Mouse (Mus musculus) MN1 (cell line): ENCODE measurements around the gene Hsd17b6.
A peak's percentile ranks its signal among the peaks of the same experiment; 100 is the strongest.

Experiments
- DNase-seq: peaks from one replicate; pipeline ENCODE4 v3.0.0-alpha.2; 2016; ENCODE audit warnings: low spot score

The Hsd17b6 gene

GRCm38 (mm10) chr10:128005479-128005878, 1.9 kb downstream of the Hsd17b6 start:
- DNase-seq, result no peak

DNA sequence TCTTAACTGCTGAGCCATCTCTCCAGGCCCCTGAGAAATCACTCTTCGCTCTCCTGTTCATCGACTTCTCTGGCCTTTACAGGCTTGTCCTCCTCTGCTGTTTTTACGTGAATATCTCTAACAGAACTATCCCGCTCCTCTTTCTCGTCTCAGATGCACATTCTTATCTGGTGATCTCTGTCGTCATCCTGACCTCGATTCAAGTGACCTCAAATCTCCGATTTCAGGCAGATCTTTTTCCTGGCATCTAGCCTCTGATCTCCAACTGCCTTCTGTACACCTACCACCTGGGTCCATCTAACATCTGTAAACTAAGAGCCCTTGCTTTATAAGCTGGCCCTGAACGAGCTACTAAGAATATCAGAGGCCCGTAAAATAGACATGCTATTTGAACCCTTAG, 2.5 kb downstream of the Hsd17b6 start:
- no peak for DNase-seq

- DNase-seq, result no peak
Measured at GRCm38 (mm10) chr10:128003281-128003801, 4.1 kb downstream of the Hsd17b6 start.

GRCm38 (mm10) chr10:127998260-127998659, 9.2 kb downstream of the Hsd17b6 start:
- no peak for DNase-seq

GRCm38 (mm10) chr10:127996690-127997089, 10.7 kb downstream of the Hsd17b6 start:
- no peak for DNase-seq

DNA sequence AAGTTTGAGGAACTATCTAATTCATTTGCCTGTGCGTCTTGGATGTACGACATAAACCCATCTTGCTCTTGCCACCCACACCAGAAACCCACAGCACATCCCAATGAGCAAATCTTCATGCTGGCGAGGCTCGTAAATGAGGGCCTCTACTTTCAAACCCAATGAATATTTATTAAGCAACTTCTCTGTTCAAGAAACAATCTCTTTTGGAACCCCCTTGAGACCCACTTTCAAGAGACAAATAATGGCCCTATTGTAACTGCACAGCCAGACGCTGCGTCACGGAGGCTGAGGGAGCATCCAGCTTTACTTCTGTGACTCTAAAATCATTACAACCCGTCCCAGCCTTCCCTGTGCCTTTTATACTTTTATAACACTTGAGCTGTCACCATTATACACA, 21.8 kb downstream of the Hsd17b6 start:
- no peak for DNase-seq

DNA sequence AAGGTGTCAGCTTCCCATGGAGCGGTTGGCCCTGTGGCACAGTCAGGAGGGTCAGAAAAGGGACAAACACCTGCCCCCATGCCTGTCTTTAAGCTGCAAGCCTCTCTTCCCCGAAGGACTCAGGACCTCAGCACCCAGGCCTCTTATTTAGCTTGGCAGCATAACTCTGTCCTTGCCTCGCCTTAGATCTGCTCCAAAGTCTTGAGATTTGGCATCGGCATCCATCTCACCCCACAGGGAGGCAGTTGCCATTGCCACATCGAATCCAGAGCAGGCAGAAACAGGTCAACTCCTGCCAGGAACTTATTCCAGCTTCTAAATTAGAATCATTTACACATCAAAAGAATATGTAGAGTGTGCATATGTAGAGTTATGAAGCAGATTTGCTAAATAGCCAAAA, 22.8 kb downstream of the Hsd17b6 start:
- no peak for DNase-seq

DNA sequence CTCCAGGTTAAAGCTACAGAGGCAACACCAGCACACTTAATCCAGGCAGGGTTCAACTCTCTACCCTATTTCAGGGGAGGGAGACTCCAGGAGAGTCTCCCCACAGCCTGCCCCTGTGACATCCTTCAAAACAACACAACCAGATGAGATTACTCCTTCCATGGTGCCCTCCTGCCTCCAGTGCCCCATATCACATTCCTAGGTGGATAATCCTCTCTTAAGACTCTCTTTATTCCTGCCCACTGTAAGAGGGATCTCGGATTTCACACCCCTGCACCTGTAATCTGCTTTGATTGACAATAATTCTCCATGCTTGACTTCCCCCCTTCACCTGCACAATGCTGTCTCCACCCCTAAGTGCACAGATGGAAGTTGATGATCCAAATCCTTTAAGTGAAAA, 31.9 kb downstream of the Hsd17b6 start:
- DNase-seq, result no peak

GRCm38 (mm10) chr10:127974062-127974461, 33.3 kb downstream of the Hsd17b6 start:
- no peak for DNase-seq

DNA sequence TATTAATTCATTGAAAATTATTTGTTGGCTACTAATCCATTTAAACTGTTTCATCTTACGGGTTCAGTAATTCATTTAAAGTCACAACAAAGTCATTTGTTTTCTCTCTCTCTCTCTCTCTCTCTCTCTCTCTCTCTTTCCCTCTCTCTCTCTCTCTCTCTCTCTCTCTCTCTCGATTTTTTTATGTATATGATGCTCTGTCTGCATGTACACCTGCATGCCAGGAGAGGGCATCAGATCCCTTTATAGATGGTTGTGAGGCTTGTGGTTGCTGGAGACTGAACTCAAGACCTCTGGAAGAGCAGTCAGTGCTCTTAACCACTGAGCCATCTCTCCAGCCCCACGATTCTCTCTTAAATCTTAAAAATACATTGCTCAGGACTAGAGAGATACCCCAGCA, 36.3 kb downstream of the Hsd17b6 start:
- DNase-seq, result no peak

- no peak for DNase-seq
Measured at GRCm38 (mm10) chr10:127970359-127970831, 37.0 kb downstream of the Hsd17b6 start.

DNA sequence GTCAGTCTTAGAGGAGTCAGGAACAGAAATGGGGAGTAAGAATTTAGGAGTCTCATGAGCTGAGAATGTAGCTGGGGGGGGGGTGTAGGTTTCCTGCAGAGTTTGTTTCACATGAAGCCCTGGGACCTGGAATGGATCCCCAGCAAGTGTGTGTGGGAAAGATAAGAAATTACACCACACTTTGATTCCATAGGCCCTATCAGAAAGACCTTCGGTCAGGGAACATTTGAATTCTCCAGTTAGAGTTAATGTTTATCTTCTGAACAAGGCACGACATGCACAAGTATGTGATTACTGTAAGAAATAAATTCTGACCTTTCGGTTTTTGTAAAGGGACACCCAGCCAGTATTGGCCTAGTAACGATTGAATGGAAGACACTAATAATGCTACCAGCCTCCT, 37.6 kb downstream of the Hsd17b6 start:
- DNase-seq, result no peak

DNA sequence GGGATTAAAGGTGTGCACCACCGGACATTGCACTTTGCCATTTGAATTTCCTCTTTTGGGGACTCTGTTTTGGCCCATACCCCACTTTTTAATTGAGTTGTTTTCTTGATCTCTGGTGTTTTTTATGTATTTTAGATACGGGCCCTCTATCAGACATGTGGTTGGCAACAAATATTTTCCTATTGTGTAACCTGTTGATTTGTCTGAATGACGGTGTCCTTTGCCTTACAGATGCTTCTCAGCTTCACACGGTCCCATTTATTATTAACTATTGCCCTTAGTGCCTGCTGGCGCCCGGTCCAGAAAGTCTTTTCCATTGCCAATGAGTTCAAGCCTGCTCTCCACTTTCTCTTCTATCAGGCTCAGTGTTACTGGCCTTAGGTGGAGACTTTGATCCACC, 40.9 kb downstream of the Hsd17b6 start:
- no peak for DNase-seq

DNA sequence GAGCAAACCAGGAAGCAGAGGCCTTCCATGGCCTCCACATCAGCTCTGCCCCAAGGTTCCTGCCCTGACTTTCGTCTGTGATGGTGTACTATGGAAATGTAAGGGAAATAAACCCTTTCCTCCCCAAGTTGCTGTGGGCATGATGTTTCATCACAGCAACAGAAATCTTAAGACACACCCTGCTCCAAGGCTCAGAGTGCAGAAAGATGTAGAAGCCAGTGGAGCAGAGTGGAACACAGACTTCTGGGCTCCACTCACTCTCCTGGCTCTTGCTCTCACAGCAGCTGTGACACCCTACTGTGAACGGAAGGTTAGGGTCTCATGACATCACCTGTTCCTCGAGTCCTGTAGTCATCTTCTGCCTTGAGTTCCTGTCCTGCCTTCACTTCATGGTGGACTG, 43.4 kb downstream of the Hsd17b6 start:
- DNase-seq, result no peak

- no peak for DNase-seq
Measured at GRCm38 (mm10) chr10:127962451-127962850, 45.0 kb downstream of the Hsd17b6 start.

DNA sequence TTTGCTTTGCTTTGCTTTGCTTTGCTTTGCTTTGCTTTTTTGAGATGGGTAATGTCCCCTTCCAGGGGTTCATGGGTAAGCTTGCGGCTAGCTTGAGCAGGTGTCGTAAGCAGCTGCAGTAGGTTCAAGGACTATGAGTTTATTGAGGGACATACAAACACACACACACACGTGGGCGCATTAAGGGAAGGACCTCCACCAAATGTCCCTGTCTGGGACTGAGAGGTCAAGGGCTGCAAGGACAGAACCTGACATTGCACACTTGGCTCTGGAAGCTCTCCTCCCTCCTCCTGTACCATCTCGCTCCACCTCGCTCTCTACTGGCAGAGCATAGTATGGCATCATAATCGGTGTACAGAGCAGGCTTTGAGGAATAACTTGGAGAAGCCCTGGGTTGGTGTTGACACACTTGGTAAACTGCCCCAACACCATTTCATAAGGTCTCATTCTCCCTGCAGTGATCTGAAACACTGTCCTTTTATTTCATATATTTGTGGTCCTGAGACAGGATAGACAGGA, 48.2 kb downstream of the Hsd17b6 start:
- DNase-seq, result no peak

DNA sequence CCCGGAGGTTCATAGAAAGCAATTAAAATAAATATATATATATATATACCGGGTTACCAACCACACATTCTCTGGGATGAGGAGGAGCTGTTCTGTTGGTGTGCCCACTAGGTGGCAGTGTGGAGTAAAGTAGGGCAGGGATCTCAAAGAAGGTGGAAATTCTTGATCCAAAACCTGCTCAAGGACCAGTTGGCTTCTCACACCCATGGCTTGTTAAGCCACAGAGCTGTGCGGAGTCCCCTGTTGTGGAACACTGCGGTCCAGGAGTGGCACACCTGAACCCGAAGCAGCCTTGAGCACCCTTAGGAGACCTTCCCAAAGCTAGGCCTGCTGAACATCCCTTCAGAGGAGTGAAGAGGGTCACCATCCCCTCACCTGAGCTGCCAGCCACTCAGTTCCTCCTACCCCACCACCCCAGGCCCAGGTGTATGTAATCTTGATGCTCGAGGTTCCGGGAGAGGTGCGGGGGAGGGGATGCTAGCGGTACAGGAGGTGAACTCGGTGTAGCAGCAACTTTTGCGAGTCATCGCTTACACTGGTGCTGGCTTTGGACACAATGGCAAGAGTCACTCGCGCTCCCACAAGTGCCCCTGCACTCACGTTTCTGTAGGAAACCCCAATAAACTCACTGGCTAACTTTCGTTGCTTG, 51.1 kb downstream of the Hsd17b6 start:
- DNase-seq, result peak; percentile 71

DNA sequence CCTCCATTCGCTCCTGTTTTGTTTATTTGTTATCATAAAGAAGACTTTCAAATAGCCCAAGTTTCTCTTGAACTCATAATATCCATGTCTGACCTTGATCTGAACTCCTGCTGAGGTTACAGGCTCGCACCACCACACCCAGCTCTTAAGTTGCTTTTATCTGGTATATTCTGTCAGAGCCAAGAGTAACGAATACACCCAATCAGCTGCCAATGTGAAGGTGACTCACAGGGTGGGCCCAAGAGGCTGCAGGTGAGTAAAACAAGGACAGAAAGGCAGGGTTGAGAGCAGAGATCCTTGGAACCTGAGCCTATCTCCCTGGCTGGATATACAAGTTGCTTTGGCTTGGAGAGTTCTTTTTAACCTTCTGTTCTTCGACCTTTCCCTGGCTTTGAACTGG, 52.4 kb downstream of the Hsd17b6 start:
- DNase-seq, result no peak

DNA sequence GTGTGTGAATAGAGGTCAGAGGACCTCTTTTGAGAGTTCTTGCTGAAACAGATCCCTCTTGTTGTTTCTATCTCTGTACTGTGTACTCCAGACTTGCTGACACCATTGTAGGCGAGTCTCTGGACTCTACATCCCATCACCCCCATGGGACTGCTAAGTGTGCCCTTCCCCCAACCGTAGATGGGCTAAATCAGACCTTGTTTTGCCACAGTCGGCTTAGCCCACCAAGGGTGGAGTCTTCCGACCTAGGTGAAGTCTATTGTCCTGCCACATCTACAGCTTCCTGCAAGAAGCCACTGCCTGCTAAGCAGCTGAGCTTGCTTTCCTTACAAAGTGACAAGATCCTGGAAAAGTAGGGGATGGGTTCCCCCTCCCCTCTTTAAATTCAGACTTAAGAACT, 55.6 kb downstream of the Hsd17b6 start:
- no peak for DNase-seq

DNA sequence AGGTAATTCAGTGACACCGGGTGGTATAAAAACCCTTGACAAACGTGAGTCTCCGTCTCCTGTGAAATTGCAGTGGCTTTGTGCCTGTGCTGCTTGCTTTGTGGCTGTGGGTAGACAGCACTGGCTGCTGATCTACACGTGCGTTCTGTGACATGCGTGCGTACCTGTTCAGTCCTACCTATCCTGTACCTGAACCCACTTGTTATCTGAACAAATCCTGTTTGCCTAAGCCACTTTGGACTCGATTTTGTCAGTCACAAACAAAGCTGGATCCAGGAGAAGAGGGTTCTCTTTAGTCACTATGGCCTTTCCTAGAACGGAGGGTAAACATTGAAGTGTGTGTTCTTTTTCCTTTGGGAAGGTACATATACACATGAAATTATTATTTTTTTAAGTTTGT, 56.0 kb downstream of the Hsd17b6 start:
- no peak for DNase-seq

GRCm38 (mm10) chr10:127949596-127950130, 57.7 kb downstream of the Hsd17b6 start:
- DNase-seq, result no peak

DNA sequence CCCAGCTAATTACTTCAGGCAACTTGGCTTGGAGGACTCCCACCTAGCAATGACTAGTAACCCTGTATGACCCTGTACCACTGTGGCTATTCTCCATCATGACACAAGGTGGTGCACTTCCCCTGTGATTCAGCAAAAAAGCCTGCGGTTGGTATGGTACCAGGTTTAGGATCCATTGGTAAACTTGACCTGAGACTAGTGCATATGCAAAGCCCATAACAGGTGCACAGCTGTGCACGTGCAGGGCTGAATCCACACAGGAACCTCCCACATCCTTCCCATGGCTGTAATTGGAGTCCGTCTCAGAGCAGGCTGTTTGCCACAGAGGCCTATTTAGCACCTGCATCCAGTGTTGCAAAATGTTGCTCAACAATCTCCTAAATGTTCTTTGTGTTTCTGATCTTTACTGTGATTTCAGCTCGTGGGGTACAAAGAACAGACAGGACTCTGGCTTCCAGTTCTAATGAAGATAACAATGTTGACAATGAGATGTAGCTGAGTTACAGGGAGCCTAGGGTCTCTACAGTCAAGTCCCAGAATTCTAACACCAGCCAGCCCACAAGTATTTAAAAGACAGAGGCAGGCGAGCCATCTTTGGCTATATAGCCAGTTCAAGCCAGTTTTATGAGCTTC, 61.9 kb downstream of the Hsd17b6 start:
- peak; percentile 76 for DNase-seq
